Mouse (Mus musculus) mouse embryonic stem cell (cell line): ENCODE results near the gene Rasip1.

ENCODE experiments used
- in situ Hi-C, 2 experiments: fragments of 300-500 bp; cut with MboI; formaldehyde crosslinking; loops; 1 replicate in 1 of 2; 3 replicates in 1 of 2; pipeline ENCODE4 v1.14.3; 2019 to 2020; ENCODE audit warnings: low sequenced_read_pairs in 2 of 2, low pct_unique_long_range_greater_than_20kb in 1 of 2, mixed read lengths in 1 of 2; ENCODE audit not compliant: unreplicated experiment in 1 of 2

Gene Rasip1

GRCm38 (mm10) chr7:45668921-45669320 is 41.6 kb downstream of the Rasip1 start:
- in situ Hi-C loops: no loop called here

- in situ Hi-C loops: no loop called here
Observed at GRCm38 (mm10) chr7:45677627-45678295, 50.5 kb downstream of the Rasip1 start.

GRCm38 (mm10) chr7:45678513-45678912 is 51.2 kb downstream of the Rasip1 start:
- in situ Hi-C loops: no loop called here

- in situ Hi-C loops: no loop called here
Observed at GRCm38 (mm10) chr7:45679966-45680621, 52.8 kb downstream of the Rasip1 start.

GRCm38 (mm10) chr7:45681046-45681736 is 53.9 kb downstream of the Rasip1 start:
- in situ Hi-C loops: no loop called here

- in situ Hi-C loops: no loop called here
Observed at GRCm38 (mm10) chr7:45682144-45683126, 55.1 kb downstream of the Rasip1 start.

GRCm38 (mm10) chr7:45683396-45684050 is 56.2 kb downstream of the Rasip1 start, which contains the start of gene Ntn5:
TSS of gene Ntn5 (plus strand) at chr7:45684022.
- in situ Hi-C loops: no loop called here

- in situ Hi-C loops: no loop called here
Observed at GRCm38 (mm10) chr7:45685811-45686210, 58.5 kb downstream of the Rasip1 start.

- in situ Hi-C loops: no loop called here
Observed at GRCm38 (mm10) chr7:45686841-45687240, 59.6 kb downstream of the Rasip1 start.
